Mouse (Mus musculus) liver, embryonic 14.5 days (tissue): Measurements from ENCODE around the gene Kcnk10. TPM values are rescaled to one million over a fixed set of nuclear protein-coding genes. Genes with fewer than 3 reads are reported as not detected.
"Not testable (repeated sequence)": the region's sequence is repeated elsewhere in the genome, so short reads cannot be mapped to it uniquely, and the experiment has no call there.

Source experiments
- ATAC-seq: fragments of 200-750 bp; cut with Nextera tagmentation; 2 replicates; pipeline ENCODE4 v1.8.0; 2017; ENCODE audit warnings: moderate number of reproducible peaks, mild to moderate bottlenecking, moderate library complexity; ENCODE audit not compliant: insufficient read depth
- DNase-seq, 3 experiments: peaks; one replicate each; pipeline ENCODE4 v3.0.0-alpha.2; 2012 to 2013; ENCODE audit warnings: low read depth in 3 of 3, low spot score in 3 of 3
- H3K27ac ChIP-seq: fragments of 300-500 bp; sonication (generic); 2 replicates; pipeline ENCODE4 v1.5.1; 2014; ENCODE audit warnings: moderate library complexity, mild to moderate bottlenecking, control low read depth, inconsistent platforms
- H3K27me3 ChIP-seq: fragments of 300-500 bp; sonication (generic); 2 replicates; pipeline ENCODE4 v1.6.1; 2014; ENCODE audit warnings: mild to moderate bottlenecking, low read length, moderate library complexity; ENCODE audit not compliant: control insufficient read depth, insufficient read depth
- H3K36me3 ChIP-seq: fragments of 300-500 bp; sonication (generic); replicated peaks from 2 replicates; pipeline ENCODE4 v1.6.1; 2014; ENCODE audit warnings: low read depth; ENCODE audit not compliant: control insufficient read depth, insufficient read depth
- H3K4me1 ChIP-seq, 2 experiments: fragments of 200-500 bp in 1 of 2; fragments of 300-500 bp in 1 of 2; sonication (generic) in 1 of 2; replicated peaks; 2 replicates each; pipeline ENCODE4 v1.6.1; 2012 to 2014; ENCODE audit warnings: antibody characterized with exemption in 1 of 2, inconsistent platforms in 1 of 2, low read length in 1 of 2; ENCODE audit not compliant: control insufficient read depth in 2 of 2, insufficient read depth in 2 of 2
- H3K4me2 ChIP-seq: fragments of 300-500 bp; sonication (generic); 2 replicates; pipeline ENCODE4 v1.6.1; 2014; ENCODE audit warnings: low read depth, mild to moderate bottlenecking, control low read depth, moderate library complexity
- H3K4me3 ChIP-seq, 2 experiments: fragments of 200-500 bp in 1 of 2; fragments of 300-500 bp in 1 of 2; sonication (generic) in 1 of 2; 2 replicates each; pipeline ENCODE4 v1.5.1; 2012 to 2014; ENCODE audit warnings: low read depth in 2 of 2, low read length in 2 of 2, mild to moderate bottlenecking in 2 of 2, control low read depth in 1 of 2, inconsistent platforms in 1 of 2, moderate library complexity in 1 of 2; ENCODE audit not compliant: insufficient read depth in 1 of 2
- H3K9ac ChIP-seq: fragments of 300-500 bp; sonication (generic); replicated peaks from 2 replicates; pipeline ENCODE4 v1.6.1; 2014; ENCODE audit warnings: mild to moderate bottlenecking, control low read depth, moderate library complexity
- H3K9me3 ChIP-seq: fragments of 300-500 bp; sonication (generic); 2 replicates; pipeline ENCODE4 v1.6.1; 2016; ENCODE audit warnings: low read length, mixed read lengths; ENCODE audit not compliant: control insufficient read depth
- CTCF ChIP-seq: IDR thresholded peaks from 2 replicates; pipeline ENCODE4 v1.5.1; 2016; ENCODE audit warnings: antibody characterized with exemption, low read depth, control low read depth
- EP300 ChIP-seq: IDR thresholded peaks from 2 replicates; pipeline ENCODE4 v1.6.1; 2016; ENCODE audit warnings: antibody characterized with exemption, low read depth
- WGBS: fragments of 180-500 bp; shearing (Covaris S2); extraction: QIAGEN DNeasy Blood & Tissue Kit; methylation state at CpG from one replicate; pipeline ENCODE4 v1.1.7; 2014; ENCODE audit not compliant: insufficient replicate concordance; 5-methylcytosine and 5-hydroxymethylcytosine counted together
- polyA plus RNA-seq, 2 experiments: library from polyadenylated mRNA; depleted of rRNA in 1 of 2; stranded (reverse) in 1 of 2; unstranded in 1 of 2; fragments of >200 nt; fragmentation: Nextera tagmentation in 1 of 2; extraction: Ambion mirVana in 1 of 2; gene quantifications; 2 replicates each; pipeline versions ENCODE4 v1.2.1 to v1.2.3; 2012 to 2014

The Kcnk10 gene
- polyA plus RNA-seq (2012; rRNA removed): not detected in 2 replicates
- polyA plus RNA-seq (2014; fragmentation: Nextera tagmentation; extraction: Ambion mirVana): not detected in 2 replicates

DNA sequence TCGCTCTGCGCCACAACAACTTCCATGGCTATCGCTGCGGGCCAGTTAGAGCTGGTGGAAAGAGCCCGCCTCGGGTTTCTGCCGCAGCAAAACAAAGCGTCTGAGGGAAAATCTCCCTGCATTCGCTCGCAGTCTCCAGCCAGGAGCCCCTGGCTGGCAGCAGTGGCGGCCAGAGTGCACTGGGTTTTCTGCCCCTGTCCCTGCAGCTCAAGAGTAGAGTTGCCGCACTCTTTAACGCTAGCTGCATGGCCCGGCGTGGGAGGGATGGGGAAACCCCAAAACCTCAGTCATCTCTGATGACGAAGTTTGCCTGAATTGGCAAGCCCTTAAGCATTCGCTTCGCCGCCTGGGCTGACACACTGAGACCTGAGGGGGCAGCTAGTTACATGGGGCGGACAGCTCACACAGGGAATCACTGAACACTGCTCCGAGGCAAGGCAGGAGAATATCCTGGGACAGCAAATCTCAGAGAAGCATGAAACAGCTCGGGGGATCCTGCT, at the start of gene Kcnk10:
Gene Kcnk10, minus strand, starts transcription at position 450 of the 500 bp plus-strand sequence.
- no peak within 1 kb of the TSS for H3K27ac ChIP-seq
- TF ChIP-seq EP300 (no peak), CTCF (no peak)
- no peak within 1 kb of the TSS for H3K4me2 ChIP-seq
- no peak for ATAC-seq
- no peaks in the 10 kb centered on the region for H3K4me1 ChIP-seq
- H3K27me3 ChIP-seq: peaks cover 50% of the 10 kb centered on the region
- no peaks in the 10 kb centered on the region for H3K36me3 ChIP-seq
- DNase-seq: no peak
- WGBS: 2% methylated on average over 22 of the region's 22 CpGs
- H3K9ac ChIP-seq: no peak within 1 kb of the TSS
- H3K9me3 ChIP-seq: no peaks in the 10 kb centered on the region
- no peak within 1 kb of the TSS for H3K4me3 ChIP-seq

- Histone ChIP-seq H3K4me2 (peak within 1 kb of the TSS; percentile 74), H3K27ac (no peak within 1 kb of the TSS), H3K9ac (peak within 1 kb of the TSS; percentile 75), H3K36me3 (no peaks in the 10 kb centered on the region), H3K4me1 (peaks cover 2 to 4% of the 10 kb centered on the region in 2 experiments; a peak in 3 of 4 replicates), H3K9me3 (no peaks in the 10 kb centered on the region), H3K27me3 (no peaks in the 10 kb centered on the region), H3K4me3 (peak within 1 kb of the TSS; percentile 78 to 79)
- DNase-seq (peak; percentile 71 to 72 (median 71)), ATAC-seq (peak; percentile 94)
- TF ChIP-seq EP300 (no peak), CTCF (no peak)
- WGBS: 3% methylated on average over 32 of the region's 32 CpGs
Observed at GRCm38 (mm10) chr12:98627392-98628259, 49.5 kb upstream of the Kcnk10 start, which contains the start of gene Spata7. TSS of gene Spata7 (plus strand) at chr12:98628157.

DNA sequence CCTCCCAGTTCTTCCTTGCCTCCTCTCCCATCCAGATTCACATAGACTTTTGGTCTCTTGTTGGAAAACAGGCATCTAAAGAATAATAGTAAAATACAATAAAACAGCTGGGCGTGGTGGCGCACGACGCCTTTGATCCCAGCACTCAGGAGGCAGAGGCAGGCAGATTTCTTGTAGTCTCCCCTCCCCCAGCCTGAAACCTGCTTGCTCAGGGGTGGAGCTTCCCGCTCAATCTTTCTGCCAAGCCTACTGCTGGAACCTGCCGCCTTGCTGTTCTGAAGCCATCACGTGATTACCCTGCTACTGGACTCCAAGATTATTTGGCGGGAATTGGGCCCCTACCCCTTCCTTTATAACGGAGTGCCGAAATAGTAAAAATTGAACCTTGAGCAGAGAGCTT, 45.2 kb upstream of the Kcnk10 start:
- not testable (repeated sequence) for H3K9ac ChIP-seq, H3K4me2 ChIP-seq, H3K27me3 ChIP-seq, DNase-seq, H3K36me3 ChIP-seq, H3K4me1 ChIP-seq, H3K4me3 ChIP-seq, H3K9me3 ChIP-seq, H3K27ac ChIP-seq, ATAC-seq
- WGBS: 70% methylated on average over 10 of the region's 10 CpGs

- not testable (repeated sequence) for H3K36me3 ChIP-seq, ATAC-seq, H3K9ac ChIP-seq, H3K9me3 ChIP-seq, H3K27me3 ChIP-seq, H3K4me3 ChIP-seq, H3K4me1 ChIP-seq, DNase-seq, H3K27ac ChIP-seq, H3K4me2 ChIP-seq
- WGBS: 35% methylated on average over 6 of the region's 6 CpGs
Observed at GRCm38 (mm10) chr12:98620922-98621321, 42.8 kb upstream of the Kcnk10 start.

GRCm38 (mm10) chr12:98619496-98619895, 41.4 kb upstream of the Kcnk10 start:
- TF ChIP-seq CTCF (no peak), EP300 (no peak)
- Histone ChIP-seq H3K4me3 (no peak overlapping the region), H3K4me2 (no peak overlapping the region), H3K27ac (no peak overlapping the region), H3K4me1 (no peaks in the 10 kb centered on the region), H3K27me3 (no peaks in the 10 kb centered on the region), H3K36me3 (no peaks in the 10 kb centered on the region), H3K9me3 (no peaks in the 10 kb centered on the region), H3K9ac (no peak overlapping the region)
- DNase-seq (no peak), ATAC-seq (no peak)
- 65% methylated on average over 2 of the region's 2 CpGs for WGBS
